Mouse (Mus musculus): ENCODE results near the gene Cnnm4.
"Not testable (repeated sequence)": the region's sequence is repeated elsewhere in the genome, so short reads cannot be mapped to it uniquely, and the experiment has no call there.

Gene Cnnm4

DNA sequence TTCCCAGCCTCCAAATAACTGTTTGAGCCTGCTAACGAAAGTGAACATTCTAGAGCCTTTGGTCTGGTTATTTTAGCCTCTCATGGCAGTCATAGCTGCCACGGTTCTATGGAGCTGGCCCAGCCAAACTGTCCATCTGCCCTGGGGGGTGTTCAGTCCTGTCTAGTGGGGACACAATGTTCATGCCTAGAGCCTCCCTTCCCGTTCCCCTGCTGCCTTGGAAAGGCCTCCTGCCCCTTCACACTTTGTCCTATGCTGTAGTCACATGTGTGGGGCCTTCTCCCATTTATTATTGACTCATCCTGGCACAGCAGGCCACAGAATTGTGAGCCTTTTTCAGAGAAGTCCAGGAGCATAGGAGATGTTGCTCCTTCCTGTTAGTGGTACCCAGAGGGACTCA is 46.8 kb downstream of the Cnnm4 start:
- no peak for DNase-seq (ENCODE audit: low read depth)

DNA sequence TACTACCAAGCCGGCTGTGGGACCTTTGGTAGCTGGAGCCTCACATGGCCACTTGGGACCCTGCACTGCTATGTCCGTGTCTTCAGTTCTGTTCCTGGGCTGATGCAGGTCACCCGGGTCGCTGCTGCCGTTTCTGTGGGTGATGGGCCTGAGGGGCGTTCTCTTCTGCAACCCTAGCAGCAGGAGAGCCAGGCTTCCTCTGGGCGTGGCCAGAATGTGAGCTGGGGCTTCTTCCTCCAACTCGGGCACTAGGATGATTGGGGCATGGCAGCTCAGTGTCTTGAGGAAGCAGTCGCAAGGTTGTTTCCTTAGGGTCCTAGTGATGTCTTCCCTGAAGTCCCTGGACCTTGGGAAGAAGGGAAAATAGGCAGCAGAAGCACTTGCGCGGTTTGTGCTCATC is 48.2 kb downstream of the Cnnm4 start:
- no peak for DNase-seq (ENCODE audit: low read depth)

DNA sequence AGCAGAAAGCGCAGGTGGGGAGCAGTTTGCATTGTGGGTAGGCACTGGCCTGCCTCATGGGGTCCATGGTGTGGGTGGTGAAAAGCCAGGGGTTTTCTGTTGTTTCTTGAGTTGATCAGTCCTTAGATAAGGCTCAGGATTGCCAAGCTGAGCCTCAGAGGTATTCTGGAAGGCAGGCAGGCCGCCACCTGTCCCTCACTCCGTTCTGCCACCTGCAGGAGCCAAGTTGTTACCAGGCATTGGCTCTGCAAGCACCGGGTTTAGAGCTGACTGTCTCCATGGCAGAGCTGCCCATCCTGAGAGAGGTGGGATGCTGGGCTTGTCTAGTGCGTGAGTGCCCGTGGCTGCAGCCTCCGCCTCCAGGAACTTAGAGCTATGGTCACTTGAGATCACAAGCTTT is 50.8 kb downstream of the Cnnm4 start:
- no peak for DNase-seq (ENCODE audit: low read depth)

DNA sequence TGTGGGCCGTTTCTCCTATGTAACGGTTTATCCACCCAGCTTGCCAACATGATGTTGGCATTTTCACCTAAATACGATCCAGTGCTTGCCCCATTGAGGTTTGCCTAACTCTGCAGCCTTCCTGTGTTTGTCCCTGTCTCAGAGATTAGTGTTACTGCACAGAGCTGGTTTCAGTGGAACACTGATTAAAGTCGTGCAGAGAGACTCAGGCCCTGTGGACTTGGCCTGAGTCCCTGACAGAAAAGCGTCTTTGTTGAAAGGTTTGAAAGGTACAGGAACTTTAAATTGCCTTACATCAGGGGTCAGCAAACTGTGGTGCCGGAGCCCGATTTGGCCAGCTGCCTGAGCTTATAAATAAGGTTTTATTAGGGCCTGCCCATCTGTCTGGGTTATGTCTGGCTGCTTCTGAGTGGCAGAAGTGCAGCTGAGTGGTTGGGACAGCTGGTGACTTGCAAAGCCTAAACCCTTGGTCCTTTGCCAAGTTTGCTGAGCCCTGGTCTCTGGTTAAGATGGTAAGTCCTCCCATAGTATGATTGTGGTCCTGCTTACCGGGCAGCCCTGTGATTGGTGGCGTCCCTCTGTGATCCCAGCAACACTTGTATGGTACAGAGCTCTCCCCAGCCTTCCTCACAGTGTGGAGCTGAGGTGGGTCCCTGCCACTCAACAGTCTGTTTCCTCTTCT is 52.1 kb downstream of the Cnnm4 start:
- no peak for DNase-seq (ENCODE audit: low read depth)

DNA sequence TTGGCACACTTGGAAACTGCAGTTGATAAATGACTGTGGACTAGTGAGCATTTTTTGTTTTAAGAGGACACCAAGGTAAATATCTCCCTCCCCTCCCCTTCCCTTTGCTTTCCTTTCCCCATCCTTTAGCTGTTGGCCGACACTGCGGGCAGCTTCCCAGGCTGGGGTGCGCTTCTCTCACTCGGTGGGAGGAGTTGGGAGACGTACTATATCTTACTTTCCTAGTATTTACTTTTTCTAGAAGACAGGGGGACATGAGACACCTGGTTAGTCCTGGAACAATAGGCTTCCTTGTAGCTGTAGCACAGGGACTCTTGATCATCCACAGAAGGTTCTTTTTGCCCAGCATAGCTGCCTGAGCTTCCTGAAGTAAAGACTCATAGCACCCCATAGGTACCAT is 52.6 kb downstream of the Cnnm4 start:
- DNase-seq (ENCODE audit: low read depth) = no peak

DNA sequence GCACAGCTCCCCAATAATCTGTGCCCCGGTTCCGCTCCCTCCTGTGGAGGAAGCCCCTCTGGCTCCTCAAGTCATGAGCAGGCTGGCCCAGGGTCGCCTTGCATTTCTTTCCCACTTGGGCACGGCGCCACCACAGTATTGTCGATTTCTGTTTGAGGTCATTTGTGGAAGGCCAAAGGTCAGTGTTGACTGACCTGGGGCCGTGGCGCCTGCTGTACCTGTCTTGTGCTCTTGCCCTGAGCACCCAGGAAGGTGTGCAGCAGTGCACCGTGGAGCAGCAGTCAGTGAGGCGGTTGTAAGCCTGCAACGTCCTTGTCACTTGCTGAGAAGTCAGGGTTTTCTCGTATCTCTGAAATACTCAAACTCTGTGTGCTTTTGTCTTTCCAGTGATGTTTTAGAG is 54.4 kb downstream of the Cnnm4 start:
- DNase-seq (ENCODE audit: low read depth) = no peak

DNA sequence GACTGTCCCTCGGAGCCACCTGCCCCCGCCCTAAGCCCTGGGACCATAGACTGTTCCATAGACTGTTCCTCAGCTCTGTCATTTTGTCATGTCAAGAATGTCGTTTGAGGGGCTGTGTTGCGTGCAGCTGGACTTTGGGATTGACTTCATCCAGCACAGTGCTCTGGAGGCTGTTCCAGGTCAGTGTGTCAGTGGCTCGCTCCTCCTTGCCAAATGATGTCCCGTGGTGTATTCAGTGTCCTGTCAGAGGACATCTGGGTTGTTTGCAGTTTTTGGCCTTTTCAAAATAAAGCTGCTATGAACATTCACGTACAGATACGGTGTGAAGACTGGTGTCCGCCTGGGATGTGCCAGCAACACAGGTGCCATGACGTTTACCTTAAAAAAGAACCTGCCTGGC is 55.5 kb downstream of the Cnnm4 start:
- DNase-seq (ENCODE audit: low read depth) = no peak

DNA sequence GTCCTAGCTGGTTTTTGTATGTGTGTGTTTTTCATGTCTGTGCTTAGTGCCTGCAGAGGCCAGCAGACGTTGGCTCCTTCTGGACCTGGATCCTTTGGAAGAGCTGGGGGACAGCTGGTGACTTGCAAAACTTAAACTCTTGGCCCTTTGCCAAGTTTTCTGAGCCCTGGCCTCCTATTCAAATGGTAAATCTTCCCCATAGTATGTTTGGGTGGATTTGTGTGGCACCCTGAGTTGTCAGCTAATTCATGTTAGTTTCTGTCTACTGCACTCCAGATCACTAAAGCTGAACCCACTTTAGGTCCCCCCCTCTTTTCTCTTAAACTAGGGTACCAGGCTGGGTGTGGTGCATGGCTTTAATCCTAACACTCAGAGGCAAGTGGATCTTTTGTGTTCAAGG is 56.9 kb downstream of the Cnnm4 start:
- peak; percentile 48 for DNase-seq (ENCODE audit: low read depth)

DNA sequence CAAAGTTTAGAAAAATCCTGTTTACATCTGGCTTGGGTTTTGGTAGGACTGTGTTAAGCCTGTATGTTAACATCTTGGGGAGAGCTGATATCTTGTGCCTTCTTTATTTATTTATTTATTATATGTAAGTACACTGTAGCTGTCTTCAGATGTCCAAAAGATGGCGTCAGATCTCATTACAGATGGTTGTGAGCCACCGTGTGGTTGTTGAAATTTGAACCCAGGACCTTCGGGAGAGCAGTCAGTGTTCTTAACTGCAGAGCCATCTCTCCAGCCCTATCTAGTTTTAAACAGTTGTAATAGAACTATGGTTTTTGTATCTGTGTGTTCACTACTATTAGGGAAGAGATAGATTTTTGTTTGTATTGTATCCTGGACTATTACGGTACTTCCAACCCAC is 57.9 kb downstream of the Cnnm4 start:
- no peak for DNase-seq (ENCODE audit: low read depth)

DNA sequence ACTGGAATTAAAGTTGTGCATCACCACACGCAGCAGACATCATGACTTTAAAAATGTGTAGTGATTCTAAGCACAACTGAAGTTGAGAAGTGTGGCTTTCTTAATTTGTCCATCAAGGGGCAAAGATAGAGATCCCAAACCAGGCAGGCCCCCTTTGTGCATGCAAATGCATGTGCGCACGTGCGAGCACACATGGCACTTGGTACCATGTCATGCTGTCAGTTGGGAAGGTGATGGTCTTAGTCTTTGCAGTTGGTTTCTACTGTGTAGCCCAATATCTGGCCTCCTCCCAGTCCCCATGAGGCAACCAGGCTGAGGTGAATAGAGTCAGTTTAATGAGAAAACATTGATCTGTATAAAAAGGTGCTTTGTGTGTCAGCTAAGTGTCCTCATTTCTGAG is 58.5 kb downstream of the Cnnm4 start:
- no peak for DNase-seq (ENCODE audit: low read depth)

DNA sequence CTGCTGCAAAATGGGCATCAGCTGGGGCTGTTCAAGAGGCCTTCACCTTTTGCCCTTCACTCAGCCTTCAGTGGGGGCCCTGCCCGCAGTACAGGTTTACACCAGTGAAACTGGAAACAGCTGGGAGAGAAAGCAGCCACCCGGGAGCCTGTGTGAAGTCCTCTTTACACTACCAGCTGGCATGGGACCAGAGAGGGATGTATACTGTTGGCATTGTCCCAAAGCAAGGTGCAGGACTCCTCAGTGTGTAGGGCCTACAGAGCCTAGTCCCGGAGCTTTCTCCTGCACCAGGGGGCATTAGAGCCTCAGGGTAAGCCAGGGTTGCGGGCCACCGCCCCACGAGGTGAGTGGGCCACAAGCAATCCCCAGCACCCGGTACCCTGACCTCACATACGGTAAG is 59.1 kb downstream of the Cnnm4 start:
- no peak for DNase-seq (ENCODE audit: low read depth)

DNA sequence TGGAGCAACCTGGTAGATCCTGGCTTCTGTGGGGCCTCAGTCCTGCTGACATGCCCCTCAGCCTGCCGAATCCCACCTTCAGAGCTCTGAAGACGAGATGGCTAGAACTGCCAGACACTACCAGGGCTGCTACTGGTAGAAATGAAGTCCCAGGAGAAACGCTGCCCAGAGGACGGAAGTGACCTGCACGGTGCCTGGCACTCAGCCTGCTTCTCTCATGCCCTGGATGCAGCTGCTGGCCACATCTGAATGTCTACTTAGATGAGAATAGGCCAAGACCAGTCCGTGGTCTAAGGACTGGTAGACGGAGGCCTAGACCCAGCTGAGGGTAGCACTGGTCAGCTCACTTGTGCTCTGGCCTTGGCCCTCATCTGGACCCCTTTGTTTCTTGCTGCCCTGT is 59.5 kb downstream of the Cnnm4 start:
- no peak for DNase-seq (ENCODE audit: low read depth)

DNA sequence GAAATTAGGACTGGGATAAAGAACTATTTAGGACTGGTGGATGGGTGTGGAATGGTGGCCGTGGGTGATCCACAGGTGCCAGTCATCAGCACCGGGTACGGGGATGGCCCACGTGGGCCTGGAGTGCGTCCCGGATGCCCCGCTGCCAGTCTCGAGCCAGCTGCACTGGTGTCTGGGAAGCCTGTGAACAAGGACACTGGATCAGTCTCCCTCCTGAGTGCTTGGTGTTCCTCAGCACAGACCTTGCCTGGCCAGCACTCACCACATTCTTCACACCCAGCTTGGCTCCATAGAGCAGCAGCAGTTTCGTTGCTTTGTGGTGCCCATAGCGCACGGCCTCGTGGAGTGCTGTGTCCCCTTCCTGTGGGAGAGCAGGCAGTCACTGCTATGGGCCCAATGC is 60.0 kb downstream of the Cnnm4 start:
- no peak for DNase-seq (ENCODE audit: low read depth)

DNA sequence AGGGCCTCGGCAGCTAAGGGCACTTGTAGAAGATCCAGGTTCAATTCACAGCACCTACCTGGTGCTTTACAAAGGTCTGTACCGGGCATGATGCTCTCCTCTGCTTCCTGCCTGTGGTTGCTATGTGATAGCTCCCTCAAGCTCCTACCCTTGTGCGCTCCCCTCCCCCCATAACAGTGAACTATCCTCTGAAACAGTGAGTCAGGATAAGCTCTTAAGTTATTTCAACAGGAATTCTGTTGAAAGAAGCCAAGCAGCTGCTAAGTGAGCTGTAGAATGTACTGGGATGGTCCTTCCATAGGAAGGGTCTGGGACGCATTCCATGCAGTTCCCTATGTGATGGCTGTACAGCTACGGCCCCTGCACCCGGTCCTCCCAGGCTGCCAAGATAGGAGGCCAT is 62.1 kb downstream of the Cnnm4 start:
- no peak for DNase-seq (ENCODE audit: low read depth)

DNA sequence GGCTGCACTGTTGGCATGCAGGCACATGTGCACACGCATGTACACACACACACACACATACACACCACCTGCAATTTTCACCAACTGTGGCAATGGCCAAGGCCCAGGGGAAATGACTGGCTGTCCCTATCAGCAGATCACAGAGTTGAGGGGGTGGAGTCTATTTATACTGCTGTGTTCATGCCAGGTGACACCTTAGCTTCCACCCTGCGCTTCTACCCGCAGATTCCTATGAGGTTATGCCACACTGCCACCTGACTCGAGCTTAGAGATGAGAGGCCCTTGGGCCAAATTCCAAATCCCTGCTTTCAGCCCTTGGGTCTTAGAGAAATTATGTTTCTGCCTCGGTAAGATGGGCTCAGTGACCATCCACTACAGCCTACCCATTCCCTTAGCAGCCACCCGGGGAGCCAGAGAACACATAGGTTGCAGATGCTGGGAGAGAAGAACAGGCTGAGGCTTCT is 63.2 kb downstream of the Cnnm4 start:
- peak; percentile 27 for DNase-seq (ENCODE audit: low read depth)

DNA sequence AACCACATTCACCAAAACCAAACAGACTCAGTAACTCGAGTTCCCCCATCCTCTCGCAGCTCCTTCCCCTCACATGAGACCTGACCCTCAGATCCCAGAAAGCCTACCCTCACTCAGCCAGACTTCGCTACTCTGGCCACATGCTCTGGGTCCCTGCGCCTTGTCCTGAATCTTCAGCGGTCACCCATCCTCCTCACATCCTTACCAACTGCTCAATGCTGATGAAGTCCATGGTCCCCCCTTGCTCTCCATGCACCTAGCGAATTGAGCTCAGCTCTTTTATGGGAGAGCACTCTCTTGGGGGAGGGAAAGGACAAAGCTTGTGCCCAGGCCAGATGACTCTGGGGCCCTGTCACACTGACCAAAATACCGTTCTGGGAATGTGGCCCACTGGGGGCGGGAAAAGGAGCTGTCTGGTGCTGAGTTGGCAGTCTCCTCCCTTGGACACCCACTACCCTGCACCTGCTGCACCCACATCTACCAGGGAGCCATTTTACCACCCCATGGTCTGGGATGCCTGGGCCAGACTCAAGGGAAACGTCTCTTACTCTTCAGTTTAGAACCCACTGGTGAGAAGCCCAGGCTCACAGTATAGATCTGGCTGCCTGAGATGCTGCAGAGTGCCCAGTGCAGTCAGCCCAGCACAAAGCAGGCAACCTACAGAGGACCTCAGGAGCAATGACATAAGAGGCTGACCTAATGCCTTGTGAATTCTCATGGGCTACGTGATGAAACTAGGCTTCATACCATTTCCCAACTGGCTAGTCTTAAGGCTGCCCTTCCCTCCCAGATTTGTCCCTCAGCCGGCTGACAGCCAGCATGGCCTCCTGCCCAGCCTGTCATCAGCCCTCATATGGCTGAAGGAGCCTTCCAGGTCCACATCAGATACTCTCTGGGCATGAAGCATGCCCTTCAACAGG is 64.3 kb downstream of the Cnnm4 start:
- no peak for DNase-seq (ENCODE audit: low read depth)

DNA sequence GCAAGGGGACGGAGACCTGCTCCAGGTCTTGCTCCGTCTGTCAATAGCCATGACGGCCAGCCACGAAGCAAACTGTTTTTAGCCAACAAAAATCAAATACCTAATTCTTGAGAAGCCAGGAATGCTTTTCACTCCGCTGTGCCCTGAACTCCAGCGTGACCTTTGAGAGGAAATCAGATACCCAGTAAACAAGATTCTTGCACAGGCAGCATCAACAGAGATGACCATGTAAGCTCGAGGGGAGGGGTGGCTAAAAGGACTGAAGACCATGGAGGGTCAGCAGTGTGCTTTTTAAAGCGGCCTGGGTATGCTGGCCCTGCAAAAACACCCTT is 64.9 kb downstream of the Cnnm4 start:
- no peak for DNase-seq (ENCODE audit: low read depth)

DNA sequence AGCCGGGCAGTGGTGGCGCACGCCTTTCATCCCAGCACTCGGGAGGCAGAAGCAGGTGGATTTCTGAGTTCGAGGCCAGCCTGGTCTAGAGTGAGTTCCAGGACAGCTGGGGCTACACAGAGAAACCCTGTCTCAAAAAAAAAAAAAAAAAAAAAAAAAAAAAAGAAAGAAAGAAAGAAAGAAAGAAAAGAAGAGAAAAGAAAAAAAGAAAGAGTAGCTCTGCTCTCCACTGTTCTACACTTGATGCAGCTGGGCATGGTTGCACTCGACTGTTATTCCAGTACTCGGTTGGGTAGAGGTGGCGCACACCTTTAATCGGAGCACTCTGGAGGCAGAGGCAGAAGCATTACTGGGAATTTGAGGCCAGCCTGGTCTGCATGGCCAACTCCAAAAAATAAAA is 65.4 kb downstream of the Cnnm4 start, which contains the start of gene Ankrd23:
Gene Ankrd23 (minus strand): TSS at position 101 of the 400 bp plus-strand sequence.
- not testable (repeated sequence) for DNase-seq (ENCODE audit: low read depth)

DNA sequence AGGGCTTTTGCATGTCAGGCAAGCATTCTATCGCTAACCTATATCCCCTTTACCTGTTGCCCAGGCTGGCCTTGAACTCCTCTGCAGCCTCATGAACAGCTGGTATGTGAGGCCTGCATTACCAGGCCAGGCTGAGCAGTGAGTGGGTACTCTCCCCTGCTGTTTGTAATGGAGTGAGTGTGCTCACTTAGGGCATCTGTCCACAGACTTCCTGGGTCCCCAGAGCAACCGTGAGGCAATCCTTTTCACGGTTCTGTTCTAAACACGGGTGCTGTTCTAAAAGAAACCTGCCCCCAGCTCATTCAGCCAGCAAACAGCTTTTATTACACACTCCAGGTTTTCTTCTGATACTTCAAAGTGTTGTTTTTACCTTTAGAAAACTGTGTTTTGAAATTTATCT is 67.3 kb downstream of the Cnnm4 start:
- DNase-seq (ENCODE audit: low read depth) = no peak

DNA sequence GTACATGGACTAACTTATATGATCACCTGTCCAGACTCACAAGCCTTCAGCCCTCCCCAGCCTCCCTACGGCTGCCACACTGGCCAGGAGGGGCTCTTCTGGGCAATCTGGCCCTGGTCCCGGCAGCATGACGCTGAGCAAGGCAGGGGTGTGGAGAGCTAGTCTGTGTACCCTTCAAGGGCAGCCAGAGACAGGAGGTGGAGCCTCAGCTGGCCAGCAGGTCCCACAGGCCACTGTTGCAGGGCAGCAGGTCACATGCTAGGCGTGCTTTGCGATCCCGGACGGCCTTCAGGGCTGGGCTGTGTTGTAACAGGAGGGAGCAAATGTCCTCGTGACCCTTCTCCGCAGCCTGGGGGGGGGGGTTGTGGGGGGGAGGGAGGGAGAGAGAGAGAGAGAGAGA is 67.8 kb downstream of the Cnnm4 start, which contains the start of gene Gm42417:
Gene Gm42417 (minus strand): TSS at position 244 of the 400 bp plus-strand sequence.
- DNase-seq (ENCODE audit: low read depth) = no peak

DNA sequence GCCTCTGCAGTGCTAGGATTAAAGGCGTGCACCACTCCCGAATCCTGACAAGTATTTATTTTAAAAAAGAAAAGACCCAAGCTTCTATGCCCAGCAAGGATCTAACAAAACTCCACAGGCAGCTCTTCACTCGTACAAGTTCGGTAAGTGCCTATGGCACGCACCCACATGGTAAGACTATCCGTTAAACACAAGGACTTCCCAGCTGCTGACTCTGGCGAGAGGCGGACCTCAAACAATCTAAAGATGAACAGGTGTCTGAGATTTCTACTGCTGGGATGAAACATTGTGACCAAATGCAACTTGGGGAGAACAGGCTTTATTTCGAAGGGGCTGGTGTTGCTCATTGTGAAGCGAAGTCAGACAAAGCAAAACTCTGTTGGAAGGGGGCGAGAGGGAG is 68.7 kb downstream of the Cnnm4 start:
- DNase-seq (ENCODE audit: low read depth) = no peak

DNA sequence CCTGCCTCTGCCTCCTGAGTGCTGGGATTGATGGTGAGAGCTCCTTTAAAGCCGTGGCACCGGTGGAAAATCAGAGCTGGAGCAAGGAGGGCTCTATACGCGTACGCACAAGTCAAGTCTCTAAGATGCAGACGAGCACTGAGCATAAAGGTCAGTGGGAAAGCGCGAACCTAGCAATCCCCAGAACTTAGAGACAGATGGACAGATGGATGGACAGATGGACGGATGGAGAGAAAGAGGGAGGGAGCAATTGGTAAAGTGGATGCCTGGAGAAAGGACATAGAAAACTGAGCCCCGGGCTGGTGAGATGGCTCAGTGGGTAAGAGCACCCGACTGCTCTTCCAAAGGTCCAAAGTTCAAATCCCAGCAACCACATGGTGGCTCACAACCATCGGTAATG is 69.4 kb downstream of the Cnnm4 start:
- DNase-seq (ENCODE audit: low read depth) = no peak

DNA sequence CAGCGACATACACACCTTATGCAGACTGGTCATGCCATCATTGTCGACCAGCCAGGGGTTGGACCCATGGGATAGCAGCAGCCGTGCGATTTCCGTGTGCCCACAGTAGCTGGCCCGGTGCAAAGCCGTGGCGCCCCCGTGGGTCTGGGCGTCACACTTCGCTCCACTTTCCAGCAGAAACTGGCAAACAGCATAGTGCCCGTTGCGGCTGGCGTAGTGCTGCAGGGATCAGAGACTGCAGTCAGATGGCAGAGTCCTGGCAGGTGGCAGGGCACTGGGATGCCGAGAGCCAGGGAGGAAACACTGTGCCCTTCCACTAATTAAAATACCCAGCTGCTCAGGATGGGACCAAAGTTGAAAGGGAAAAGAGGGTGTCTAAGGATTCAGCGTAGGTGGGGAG is 70.4 kb downstream of the Cnnm4 start:
- DNase-seq (ENCODE audit: low read depth) = no peak

DNA sequence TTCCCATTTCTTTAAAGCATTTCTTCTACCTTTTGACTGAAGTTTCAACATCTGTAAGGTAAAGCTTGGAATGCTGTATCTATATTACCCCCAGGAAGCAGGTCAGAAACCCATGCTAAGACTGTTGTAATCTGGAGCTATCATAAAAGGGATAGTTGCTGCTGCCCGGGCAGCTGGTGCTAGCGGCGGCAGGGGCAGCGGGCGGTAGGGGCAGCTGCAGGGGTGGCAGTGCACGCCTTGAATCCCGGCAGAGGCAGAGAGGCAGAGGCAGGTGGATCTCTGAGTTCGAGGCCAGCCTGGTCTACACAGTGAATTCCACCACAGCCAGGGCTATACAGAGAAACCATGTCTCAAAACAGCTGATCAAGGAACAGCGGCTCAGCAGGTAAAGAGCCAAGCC is 71.5 kb downstream of the Cnnm4 start:
- no peak for DNase-seq (ENCODE audit: low read depth)
